Mouse (Mus musculus) lung, embryonic 15.5 days (tissue): Measurements from ENCODE around the gene Amer1. TPM values are rescaled to one million over a fixed set of nuclear protein-coding genes. Genes with fewer than 3 reads are reported as not detected.

ENCODE experiments used
- polyA plus RNA-seq: library from polyadenylated mRNA; unstranded; fragments of >200 nt; fragmentation: Nextera tagmentation; extraction: Ambion mirVana; gene quantifications from 2 replicates; pipeline ENCODE4 v1.2.1, GENCODE M21; 2015

Gene Amer1
- polyA plus RNA-seq, 1 experiment from 2014 or later, result 12.5 TPM

Other genes with a start within 250 kb of the Amer1 start
- gene Arhgef9, start 248.0 kb downstream of the Amer1 start, polyA plus RNA-seq, result 10.1 and 10.2 TPM in 2 replicates
- gene Asb12, start 113.1 kb upstream of the Amer1 start, polyA plus RNA-seq, result 0.15 TPM in 1 of 2 replicates, not detected in the other
- not detected in 2 replicates for gene Pfn5, start 113.2 kb upstream of the Amer1 start, polyA plus RNA-seq
- gene Zc4h2, start 213.6 kb upstream of the Amer1 start, polyA plus RNA-seq, result 17.4 and 17.5 TPM in 2 replicates